Mouse (Mus musculus) liver, adult 2 months (tissue): ENCODE measurements around the gene Mdga2. TPM values are rescaled to one million over a fixed set of nuclear protein-coding genes. Genes with fewer than 3 reads are reported as not detected.

Source experiments
- DNase-seq: peaks from one replicate; pipeline ENCODE4 v3.0.0-alpha.2; 2011; ENCODE audit warnings: low read depth, low spot score; ENCODE audit errors: extremely low read depth
- H3K27ac ChIP-seq: fragments of 200-500 bp; replicated peaks from 2 replicates; pipeline ENCODE4 v1.5.1; 2012; ENCODE audit warnings: low read depth, mild to moderate bottlenecking, control low read depth, inconsistent platforms, low read length; ENCODE audit not compliant: insufficient read depth
- H3K27me3 ChIP-seq: fragments of 200-500 bp; 2 replicates; pipeline ENCODE4 v1.6.1; 2012; ENCODE audit warnings: mild to moderate bottlenecking, moderate library complexity, low read length, inconsistent platforms; ENCODE audit not compliant: control insufficient read depth, insufficient read depth
- H3K36me3 ChIP-seq: fragments of 200-500 bp; 2 replicates; pipeline ENCODE4 v1.6.1; 2012; ENCODE audit warnings: low read length, inconsistent platforms; ENCODE audit not compliant: control insufficient read depth, insufficient read depth
- H3K4me1 ChIP-seq: fragments of 200-500 bp; 2 replicates; pipeline ENCODE4 v1.6.1; 2011; ENCODE audit warnings: low read length; ENCODE audit not compliant: control insufficient read depth, insufficient read depth
- H3K4me3 ChIP-seq: fragments of 200-500 bp; 2 replicates; pipeline ENCODE4 v1.5.1; 2011; ENCODE audit warnings: low read depth, mild to moderate bottlenecking, control low read depth, low read length, moderate library complexity; ENCODE audit not compliant: insufficient read depth
- H3K79me2 ChIP-seq: fragments of 200-500 bp; 2 replicates; pipeline ENCODE4 v1.6.1; 2012; ENCODE audit warnings: inconsistent platforms, mild to moderate bottlenecking, low read length, moderate library complexity; ENCODE audit not compliant: control insufficient read depth, insufficient read depth
- H3K9ac ChIP-seq: fragments of 200-500 bp; 2 replicates; pipeline ENCODE4 v1.6.1; 2012; ENCODE audit warnings: low read depth, mild to moderate bottlenecking, control low read depth, inconsistent platforms, low read length
- CTCF ChIP-seq: fragments of 200-500 bp; IDR thresholded peaks from 2 replicates; pipeline ENCODE4 v1.5.1; 2011; ENCODE audit warnings: low read depth, low read length, control low read depth
- POLR2A ChIP-seq: fragments of 200-500 bp; IDR thresholded peaks from 2 replicates; pipeline ENCODE4 v1.6.1; 2011; ENCODE audit warnings: low read length, control low read depth; ENCODE audit not compliant: insufficient read depth; ENCODE audit errors: extremely low read depth
- WGBS: fragments of 180-500 bp; shearing (Covaris S2); methylation state at CpG from one replicate; pipeline ENCODE4 v1.1.7; 2018; 5-methylcytosine and 5-hydroxymethylcytosine counted together
- polyA plus RNA-seq: library from polyadenylated mRNA; depleted of rRNA; stranded (reverse); fragments of >200 nt; gene quantifications from 2 replicates; pipeline ENCODE4 v1.2.3, GENCODE M21; 2012
- total RNA-seq: library from RNA; depleted of rRNA; stranded (reverse); fragments of >200 nt; gene quantifications from 2 replicates; pipeline ENCODE4 v1.2.3, GENCODE M21; 2014

Mdga2 gene
- total and polyA plus RNA-seq, 2 experiments, result not detected

- WGBS, result 70% methylated on average over 2 of the region's 2 CpGs
- no peak overlapping the region for H3K9ac ChIP-seq
- TF ChIP-seq CTCF (no peak), POLR2A (no peak)
- H3K27ac ChIP-seq, result no peak overlapping the region
- H3K36me3 ChIP-seq, result no peaks in the 10 kb centered on the region
- no peak overlapping the region for H3K4me3 ChIP-seq
- no peaks in the 10 kb centered on the region for H3K27me3 ChIP-seq
- no peaks in the 10 kb centered on the region for H3K4me1 ChIP-seq
- DNase-seq, result no peak
- no peaks in the 10 kb centered on the region for H3K79me2 ChIP-seq
These were observed 697.4 kb downstream of the Mdga2 start for GRCm38 (mm10) chr12:66524973-66525372.

DNA sequence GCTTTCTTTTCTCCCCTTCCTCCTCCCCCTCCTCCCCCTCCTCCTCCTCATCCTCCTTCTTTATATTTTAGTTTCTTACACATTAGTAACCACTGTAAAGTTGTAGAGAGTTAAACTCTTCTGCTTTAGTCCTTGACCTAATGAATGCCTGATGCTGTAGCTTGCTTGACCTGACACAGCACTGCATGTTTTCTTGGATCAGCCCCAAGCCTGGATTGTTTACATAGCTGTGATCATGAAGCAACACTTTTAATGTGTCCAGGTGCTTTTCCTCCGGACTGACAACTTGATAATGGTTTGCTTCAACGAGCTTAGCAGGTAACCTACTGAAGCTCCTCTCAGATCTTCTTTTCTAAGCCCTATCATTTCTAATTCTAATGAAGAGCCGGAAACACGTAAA lies 723.1 kb downstream of the Mdga2 start:
- H3K4me3 ChIP-seq, result no peak overlapping the region
- H3K9ac ChIP-seq, result no peak overlapping the region
- no peak overlapping the region for H3K27ac ChIP-seq
- H3K27me3 ChIP-seq, result no peaks in the 10 kb centered on the region
- H3K36me3 ChIP-seq, result no peaks in the 10 kb centered on the region
- H3K4me1 ChIP-seq, result no peaks in the 10 kb centered on the region
- WGBS, result 50% methylated on average over 4 of the region's 4 CpGs
- no peaks in the 10 kb centered on the region for H3K79me2 ChIP-seq
- TF ChIP-seq POLR2A (no peak), CTCF (no peak)
- DNase-seq, result peak; percentile 84

- H3K36me3 ChIP-seq, result no peaks in the 10 kb centered on the region
- WGBS, result 52% methylated on average over 4 of the region's 4 CpGs
- no peaks in the 10 kb centered on the region for H3K27me3 ChIP-seq
- no peak for TF ChIP-seq POLR2A
- TF ChIP-seq CTCF, result no peak
- no peak overlapping the region for H3K9ac ChIP-seq
- no peak overlapping the region for H3K4me3 ChIP-seq
- no peak overlapping the region for H3K27ac ChIP-seq
- peak; percentile 12 for DNase-seq
- H3K4me1 ChIP-seq, result no peaks in the 10 kb centered on the region
- no peaks in the 10 kb centered on the region for H3K79me2 ChIP-seq
These were observed 751.5 kb downstream of the Mdga2 start for GRCm38 (mm10) chr12:66470868-66471267.

DNA sequence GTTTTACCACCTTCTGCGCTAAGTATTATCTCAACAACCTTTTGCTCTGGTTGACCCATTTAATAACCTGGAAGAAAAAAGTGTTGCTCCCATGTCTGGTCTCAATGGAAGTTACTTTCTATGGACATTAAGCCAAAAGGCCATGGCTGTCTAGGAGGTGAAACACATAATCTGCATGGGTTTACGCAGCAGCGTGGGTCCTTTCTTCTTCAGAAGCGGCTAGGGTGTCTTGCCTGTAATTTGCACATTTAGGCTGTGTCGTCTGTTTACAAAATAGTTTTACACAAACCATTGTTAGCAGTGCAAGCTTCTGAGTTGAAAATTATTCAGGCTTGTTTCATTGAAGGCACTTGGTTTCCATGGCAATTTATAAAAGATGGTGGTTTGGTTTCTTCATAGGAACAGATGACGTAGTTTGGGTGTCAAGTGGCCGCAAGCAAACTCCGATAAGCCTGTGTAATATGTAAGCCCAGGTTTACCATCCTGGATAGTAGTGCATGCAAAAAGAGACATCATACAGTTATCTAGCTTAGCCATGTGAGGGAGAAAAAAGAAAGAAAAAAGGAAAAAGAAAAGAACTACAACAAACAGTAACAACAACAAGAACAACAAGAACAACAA lies 752.0 kb downstream of the Mdga2 start:
- H3K4me1 ChIP-seq, result no peaks in the 10 kb centered on the region

GRCm38 (mm10) chr12:66465516-66465915 lies 756.8 kb downstream of the Mdga2 start:
- Histone ChIP-seq H3K27ac (no peak overlapping the region), H3K9ac (no peak overlapping the region), H3K27me3 (no peaks in the 10 kb centered on the region), H3K4me1 (no peaks in the 10 kb centered on the region), H3K36me3 (no peaks in the 10 kb centered on the region), H3K4me3 (no peak overlapping the region), H3K79me2 (no peaks in the 10 kb centered on the region)
- 90% methylated on average over 3 of the region's 3 CpGs for WGBS
- DNase-seq, result no peak
- TF ChIP-seq POLR2A, result no peak
- no peak for TF ChIP-seq CTCF

More for the DNA sequence above, 752.0 kb downstream of the Mdga2 start:
- 90% methylated on average over 8 of the region's 8 CpGs for WGBS
- no peak overlapping the region for H3K27ac ChIP-seq
- no peak for DNase-seq
- no peak overlapping the region for H3K4me3 ChIP-seq
- no peaks in the 10 kb centered on the region for H3K36me3 ChIP-seq
- TF ChIP-seq CTCF (no peak), POLR2A (no peak)
- no peak overlapping the region for H3K9ac ChIP-seq
- H3K79me2 ChIP-seq, result no peaks in the 10 kb centered on the region
- H3K27me3 ChIP-seq, result no peaks in the 10 kb centered on the region

GRCm38 (mm10) chr12:66443340-66443739 lies 779.0 kb downstream of the Mdga2 start:
- DNase-seq, result no peak
- Histone ChIP-seq H3K4me1 (no peaks in the 10 kb centered on the region), H3K27ac (no peak overlapping the region), H3K36me3 (no peaks in the 10 kb centered on the region), H3K79me2 (no peaks in the 10 kb centered on the region), H3K27me3 (no peaks in the 10 kb centered on the region), H3K9ac (no peak overlapping the region), H3K4me3 (no peak overlapping the region)
- TF ChIP-seq POLR2A, result no peak
- no peak for TF ChIP-seq CTCF
- WGBS, result 66% methylated on average over 2 of the region's 2 CpGs
